Mouse (Mus musculus) intestine, postnatal 0 days (tissue): Measurements from ENCODE around the gene Cyp3a13. TPM values are rescaled to one million over a fixed set of nuclear protein-coding genes. Genes with fewer than 3 reads are reported as not detected.

Experiments used
- ATAC-seq: fragments of 200-750 bp; cut with Nextera tagmentation; 2 replicates; pipeline ENCODE4 v1.8.0; 2017; ENCODE audit warnings: mild to moderate bottlenecking, moderate TSS enrichment, moderate library complexity
- H3K27ac ChIP-seq: fragments of 300-500 bp; sonication (generic); 2 replicates; pipeline ENCODE4 v1.5.1; 2014; ENCODE audit warnings: mild to moderate bottlenecking, low read depth, low read length, moderate library complexity
- H3K27me3 ChIP-seq: fragments of 300-500 bp; sonication (generic); replicated peaks from 2 replicates; pipeline ENCODE4 v1.6.1; 2014; ENCODE audit warnings: low read length, mixed read lengths; ENCODE audit not compliant: control insufficient read depth, insufficient read depth
- H3K36me3 ChIP-seq: fragments of 300-500 bp; sonication (generic); 2 replicates; pipeline ENCODE4 v1.6.1; 2014; ENCODE audit warnings: mild to moderate bottlenecking, moderate library complexity; ENCODE audit not compliant: control insufficient read depth, insufficient read depth
- H3K4me1 ChIP-seq: fragments of 300-500 bp; sonication (generic); replicated peaks from 2 replicates; pipeline ENCODE4 v1.6.1; 2014; ENCODE audit warnings: antibody characterized with exemption, low read length, mixed read lengths; ENCODE audit not compliant: control insufficient read depth, insufficient read depth
- H3K4me2 ChIP-seq: fragments of 300-500 bp; sonication (generic); replicated peaks from 2 replicates; pipeline ENCODE4 v1.6.1; 2014; ENCODE audit warnings: low read depth, mild to moderate bottlenecking, moderate library complexity
- H3K4me3 ChIP-seq: fragments of 300-500 bp; sonication (generic); 2 replicates; pipeline ENCODE4 v1.5.1; 2014; ENCODE audit warnings: low read depth, low read length
- H3K9ac ChIP-seq: fragments of 300-500 bp; sonication (generic); 2 replicates; pipeline ENCODE4 v1.6.1; 2014; ENCODE audit warnings: mild to moderate bottlenecking, low read depth, low read length
- H3K9me3 ChIP-seq: fragments of 300-500 bp; sonication (generic); 2 replicates; pipeline ENCODE4 v1.6.1; 2016; ENCODE audit warnings: mixed run types; ENCODE audit not compliant: control insufficient read depth
- CTCF ChIP-seq: sonication (generic); IDR thresholded peaks from 2 replicates; pipeline ENCODE4 v1.5.1; 2016; ENCODE audit warnings: low read depth, mild to moderate bottlenecking, control low read depth, antibody characterized with exemption, moderate library complexity
- WGBS: fragments of 180-500 bp; shearing (Covaris S2); extraction: QIAGEN DNeasy Blood & Tissue Kit; methylation state at CpG from one replicate; pipeline ENCODE4 v1.1.7; 2014; 5-methylcytosine and 5-hydroxymethylcytosine counted together
- polyA plus RNA-seq: library from polyadenylated mRNA; unstranded; fragments of >200 nt; fragmentation: Nextera tagmentation; extraction: Ambion mirVana; gene quantifications from 2 replicates; pipeline ENCODE4 v1.2.1, GENCODE M21; 2015

Gene Cyp3a13
- polyA plus RNA-seq, 1 experiment from 2014 or later = 134 TPM

GRCm38 (mm10) chr5:137914508-137914907 lies 6.9 kb downstream of the Cyp3a13 start:
- no peaks in the 10 kb centered on the region for H3K4me1 ChIP-seq
- peak; percentile 47 for TF ChIP-seq CTCF
- H3K9me3 ChIP-seq = no peaks in the 10 kb centered on the region
- H3K9ac ChIP-seq = no peak overlapping the region
- no peak overlapping the region for H3K4me3 ChIP-seq
- no peak for ATAC-seq
- no peaks in the 10 kb centered on the region for H3K27me3 ChIP-seq
- no peak overlapping the region for H3K27ac ChIP-seq
- peaks cover 12% of the 10 kb centered on the region; the same call in 1 of the 2 replicates for H3K36me3 ChIP-seq
- H3K4me2 ChIP-seq = no peak overlapping the region

GRCm38 (mm10) chr5:137909564-137910262 lies 11.7 kb downstream of the Cyp3a13 start:
- no peaks in the 10 kb centered on the region for H3K4me1 ChIP-seq
- WGBS = 81% methylated on average over 3 of the region's 3 CpGs
- no peak for ATAC-seq
- no peaks in the 10 kb centered on the region for H3K9me3 ChIP-seq
- no peaks in the 10 kb centered on the region for H3K27me3 ChIP-seq
- no peak overlapping the region for H3K9ac ChIP-seq
- H3K36me3 ChIP-seq = peaks cover 29% of the 10 kb centered on the region
- H3K4me3 ChIP-seq = no peak overlapping the region
- H3K4me2 ChIP-seq = no peak overlapping the region
- no peak for TF ChIP-seq CTCF
- H3K27ac ChIP-seq = no peak overlapping the region

- H3K27ac ChIP-seq = no peak overlapping the region
- no peak overlapping the region for H3K9ac ChIP-seq
- H3K4me2 ChIP-seq = no peak overlapping the region
- TF ChIP-seq CTCF = no peak
- WGBS = 76% methylated on average over 1 of the region's 1 CpGs
- ATAC-seq = no peak
- H3K4me1 ChIP-seq = no peaks in the 10 kb centered on the region
- no peaks in the 10 kb centered on the region for H3K27me3 ChIP-seq
- H3K9me3 ChIP-seq = no peaks in the 10 kb centered on the region
- H3K36me3 ChIP-seq = peaks cover 12% of the 10 kb centered on the region; the same call in 1 of the 2 replicates
- no peak overlapping the region for H3K4me3 ChIP-seq
These were observed 23.6 kb downstream of the Cyp3a13 start for GRCm38 (mm10) chr5:137897812-137898211.

GRCm38 (mm10) chr5:137892954-137893353 lies 28.5 kb downstream of the Cyp3a13 start:
- no peak overlapping the region for H3K4me3 ChIP-seq
- H3K4me2 ChIP-seq = no peak overlapping the region
- no peaks in the 10 kb centered on the region for H3K4me1 ChIP-seq
- no peaks in the 10 kb centered on the region for H3K27me3 ChIP-seq
- no peak overlapping the region for H3K9ac ChIP-seq
- no peaks in the 10 kb centered on the region for H3K9me3 ChIP-seq
- 0 out of 2 replicates have a peak, but pooled peaks cover 8% of the 10 kb centered on the region for H3K36me3 ChIP-seq
- TF ChIP-seq CTCF = peak; percentile 73
- no peak for ATAC-seq
- WGBS = 47% methylated on average over 1 of the region's 1 CpGs
- no peak overlapping the region for H3K27ac ChIP-seq

GRCm38 (mm10) chr5:137887666-137888065 lies 33.8 kb downstream of the Cyp3a13 start:
- Histone ChIP-seq H3K27ac (no peak overlapping the region), H3K4me1 (no peaks in the 10 kb centered on the region), H3K9ac (no peak overlapping the region), H3K27me3 (no peaks in the 10 kb centered on the region), H3K9me3 (no peaks in the 10 kb centered on the region), H3K36me3 (no peaks in the 10 kb centered on the region), H3K4me3 (no peak overlapping the region), H3K4me2 (no peak overlapping the region)
- WGBS = 100% methylated on average over 1 of the region's 1 CpGs
- ATAC-seq = no peak
- TF ChIP-seq CTCF = no peak

GRCm38 (mm10) chr5:137885894-137886293 lies 35.5 kb downstream of the Cyp3a13 start:
- WGBS = 2% methylated on average over 2 of the region's 2 CpGs

More at GRCm38 (mm10) chr5:137885894-137886293, 35.5 kb downstream of the Cyp3a13 start:
- Histone ChIP-seq H3K9me3 (no peaks in the 10 kb centered on the region), H3K4me3 (no peak overlapping the region), H3K4me1 (no peaks in the 10 kb centered on the region), H3K27me3 (no peaks in the 10 kb centered on the region), H3K27ac (no peak overlapping the region), H3K36me3 (no peaks in the 10 kb centered on the region), H3K4me2 (no peak overlapping the region), H3K9ac (no peak overlapping the region)
- ATAC-seq = peak; percentile 53
- TF ChIP-seq CTCF = peak; percentile 86
